Mouse (Mus musculus): ENCODE data around the gene Lrp5. TPM values are rescaled to one million over a fixed set of nuclear protein-coding genes. Genes with fewer than 3 reads are reported as not detected.

The Lrp5 gene
- polyA plus RNA-seq, 1 experiment: 40.2 TPM

DNA sequence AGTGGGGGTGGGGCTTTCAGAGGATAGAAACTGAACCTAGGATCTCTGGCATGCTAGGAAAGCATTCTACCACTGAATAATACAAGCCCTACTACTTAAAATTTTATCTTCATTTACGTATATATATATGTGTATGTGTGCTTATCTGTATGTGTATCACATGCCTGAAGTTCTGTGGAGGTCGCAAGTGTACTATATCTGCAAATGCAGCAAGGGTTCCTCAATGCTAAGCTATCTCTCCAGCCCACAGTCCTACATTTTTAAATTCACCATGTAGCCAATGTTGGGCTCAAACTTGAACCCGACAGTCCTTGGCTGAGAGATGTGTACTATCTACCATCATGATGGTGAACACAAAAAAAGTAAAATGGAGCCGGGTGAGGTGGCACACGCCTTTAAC is 145.4 kb downstream of the Lrp5 start:
- no peak for TF ChIP-seq POLR2A (IDR thresholded peaks at IDR 0.05; ENCODE audit: insufficient read depth, low read length)
- TF ChIP-seq CTCF (IDR thresholded peaks at IDR 0.05; ENCODE audit: low read depth, low read length): no peak
- no peak for TF ChIP-seq EP300 (IDR thresholded peaks at IDR 0.05; ENCODE audit: insufficient read depth, low read depth, low read length)
- H3K9ac ChIP-seq (ENCODE audit: low read depth, poor library complexity, severe bottlenecking): no peak overlapping the region
- peaks cover 2% of the 10 kb centered on the region for H3K4me1 ChIP-seq (ENCODE audit: control insufficient read depth, insufficient read depth, low read length)
- no peak overlapping the region for H3K27ac ChIP-seq (ENCODE audit: insufficient read depth, low read length)
- H3K36me3 ChIP-seq (ENCODE audit: control insufficient read depth, insufficient read depth, low read length, poor library complexity, severe bottlenecking): peaks cover 9% of the 10 kb centered on the region
- H3K9me3 ChIP-seq (replicated peaks; ENCODE audit: control insufficient read depth, insufficient read depth, low read length, poor library complexity, severe bottlenecking): no peaks in the 10 kb centered on the region
- no peaks in the 10 kb centered on the region for H3K27me3 ChIP-seq (ENCODE audit: control insufficient read depth, insufficient read depth, low read length, poor library complexity, severe bottlenecking)
- H3K4me3 ChIP-seq (ENCODE audit: low read depth, low read length): no peak overlapping the region

- Histone ChIP-seq H3K9me3 (replicated peaks; ENCODE audit: control insufficient read depth, insufficient read depth, low read length, poor library complexity, severe bottlenecking) (no peaks in the 10 kb centered on the region), H3K4me1 (ENCODE audit: control insufficient read depth, insufficient read depth, low read length) (peaks cover 2% of the 10 kb centered on the region), H3K36me3 (ENCODE audit: control insufficient read depth, insufficient read depth, low read length, poor library complexity, severe bottlenecking) (peaks cover 9% of the 10 kb centered on the region), H3K27ac (ENCODE audit: insufficient read depth, low read length) (no peak overlapping the region), H3K9ac (ENCODE audit: low read depth, poor library complexity, severe bottlenecking) (no peak overlapping the region), H3K27me3 (ENCODE audit: control insufficient read depth, insufficient read depth, low read length, poor library complexity, severe bottlenecking) (no peaks in the 10 kb centered on the region), H3K4me3 (ENCODE audit: low read depth, low read length) (no peak overlapping the region)
- TF ChIP-seq EP300 (IDR thresholded peaks at IDR 0.05; ENCODE audit: insufficient read depth, low read depth, low read length) (no peak), CTCF (IDR thresholded peaks at IDR 0.05; ENCODE audit: low read depth, low read length) (no peak), POLR2A (IDR thresholded peaks at IDR 0.05; ENCODE audit: insufficient read depth, low read length) (no peak)
Measured at GRCm38 (mm10) chr19:3540254-3540653, 146.1 kb downstream of the Lrp5 start.

DNA sequence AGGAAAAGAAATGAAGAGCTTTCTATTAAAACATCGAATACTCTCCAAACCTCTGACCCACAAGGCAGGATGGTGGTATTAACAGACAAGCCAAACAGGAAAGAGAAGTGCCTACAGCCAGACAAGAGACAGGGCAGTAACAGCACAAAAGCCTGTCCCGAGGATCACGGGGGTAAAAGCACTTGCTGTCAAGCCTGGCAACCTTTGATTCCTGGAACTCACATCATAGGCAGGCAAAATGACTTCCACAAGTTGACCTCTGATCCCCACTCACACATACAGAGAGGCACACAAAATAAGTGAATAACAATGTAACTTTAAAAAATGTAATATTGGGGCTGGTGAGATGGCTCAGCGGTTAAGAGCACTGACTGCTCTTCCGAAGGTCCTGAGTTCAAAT is 146.9 kb downstream of the Lrp5 start:
- H3K4me3 ChIP-seq (ENCODE audit: low read depth, low read length): no peak overlapping the region
- no peaks in the 10 kb centered on the region for H3K9me3 ChIP-seq (replicated peaks; ENCODE audit: control insufficient read depth, insufficient read depth, low read length, poor library complexity, severe bottlenecking)
- peaks cover 9% of the 10 kb centered on the region for H3K36me3 ChIP-seq (ENCODE audit: control insufficient read depth, insufficient read depth, low read length, poor library complexity, severe bottlenecking)
- H3K9ac ChIP-seq (ENCODE audit: low read depth, poor library complexity, severe bottlenecking): no peak overlapping the region
- H3K27ac ChIP-seq (ENCODE audit: insufficient read depth, low read length): no peak overlapping the region
- TF ChIP-seq CTCF (IDR thresholded peaks at IDR 0.05; ENCODE audit: low read depth, low read length): no peak
- TF ChIP-seq EP300 (IDR thresholded peaks at IDR 0.05; ENCODE audit: insufficient read depth, low read depth, low read length): no peak
- TF ChIP-seq POLR2A (IDR thresholded peaks at IDR 0.05; ENCODE audit: insufficient read depth, low read length): no peak
- H3K27me3 ChIP-seq (ENCODE audit: control insufficient read depth, insufficient read depth, low read length, poor library complexity, severe bottlenecking): no peaks in the 10 kb centered on the region
- H3K4me1 ChIP-seq (ENCODE audit: control insufficient read depth, insufficient read depth, low read length): peaks cover 2% of the 10 kb centered on the region

- Histone ChIP-seq H3K9ac (ENCODE audit: low read depth, poor library complexity, severe bottlenecking) (no peak overlapping the region), H3K36me3 (ENCODE audit: control insufficient read depth, insufficient read depth, low read length, poor library complexity, severe bottlenecking) (peaks cover 4% of the 10 kb centered on the region; the same call in 1 of the 2 replicates), H3K4me3 (ENCODE audit: low read depth, low read length) (no peak overlapping the region), H3K27ac (ENCODE audit: insufficient read depth, low read length) (peak overlapping the region; percentile 77), H3K9me3 (replicated peaks; ENCODE audit: control insufficient read depth, insufficient read depth, low read length, poor library complexity, severe bottlenecking) (no peaks in the 10 kb centered on the region), H3K4me1 (ENCODE audit: control insufficient read depth, insufficient read depth, low read length) (peaks cover 3% of the 10 kb centered on the region), H3K27me3 (ENCODE audit: control insufficient read depth, insufficient read depth, low read length, poor library complexity, severe bottlenecking) (no peaks in the 10 kb centered on the region)
- TF ChIP-seq EP300 (IDR thresholded peaks at IDR 0.05; ENCODE audit: insufficient read depth, low read depth, low read length) (no peak), CTCF (IDR thresholded peaks at IDR 0.05; ENCODE audit: low read depth, low read length) (no peak), POLR2A (IDR thresholded peaks at IDR 0.05; ENCODE audit: insufficient read depth, low read length) (no peak)
Measured at GRCm38 (mm10) chr19:3537658-3538057, 148.7 kb downstream of the Lrp5 start.

GRCm38 (mm10) chr19:3534945-3535344 is 151.4 kb downstream of the Lrp5 start:
- no peak for TF ChIP-seq CTCF (IDR thresholded peaks at IDR 0.05; ENCODE audit: low read depth, low read length)
- TF ChIP-seq EP300 (IDR thresholded peaks at IDR 0.05; ENCODE audit: insufficient read depth, low read depth, low read length): no peak
- TF ChIP-seq POLR2A (IDR thresholded peaks at IDR 0.05; ENCODE audit: insufficient read depth, low read length): no peak
- no peak overlapping the region for H3K4me3 ChIP-seq (ENCODE audit: low read depth, low read length)
- no peaks in the 10 kb centered on the region for H3K27me3 ChIP-seq (ENCODE audit: control insufficient read depth, insufficient read depth, low read length, poor library complexity, severe bottlenecking)
- H3K27ac ChIP-seq (ENCODE audit: insufficient read depth, low read length): peak overlapping the region; percentile 91
- no peaks in the 10 kb centered on the region for H3K9me3 ChIP-seq (replicated peaks; ENCODE audit: control insufficient read depth, insufficient read depth, low read length, poor library complexity, severe bottlenecking)
- H3K4me1 ChIP-seq (ENCODE audit: control insufficient read depth, insufficient read depth, low read length): peaks cover 4% of the 10 kb centered on the region
- peak overlapping the region; percentile 66; the same call in 1 of the 2 replicates for H3K9ac ChIP-seq (ENCODE audit: low read depth, poor library complexity, severe bottlenecking)
- H3K36me3 ChIP-seq (ENCODE audit: control insufficient read depth, insufficient read depth, low read length, poor library complexity, severe bottlenecking): 0 out of 2 replicates have a peak, but pooled peaks cover 4% of the 10 kb centered on the region

Other genes with a start within 250 kb of the Lrp5 start
- gene Ppp6r3, start 110.8 kb downstream of the Lrp5 start, polyA plus RNA-seq (2011; ENCODE audit: insufficient read depth, insufficient read length, low read depth, missing spikeins): 153 and 171 TPM in 2 replicates
- gene 1810055G02Rik, start 21.7 kb upstream of the Lrp5 start, polyA plus RNA-seq (2011; ENCODE audit: insufficient read depth, insufficient read length, low read depth, missing spikeins): 30.7 and 31.8 TPM in 2 replicates
- gene Kmt5b, start 80.9 kb upstream of the Lrp5 start, polyA plus RNA-seq (2011; ENCODE audit: insufficient read depth, insufficient read length, low read depth, missing spikeins): 34.6 and 39.4 TPM in 2 replicates
- 142 and 148 TPM in 2 replicates for gene Chka, start 165.2 kb upstream of the Lrp5 start, polyA plus RNA-seq (2011; ENCODE audit: insufficient read depth, insufficient read length, low read depth, missing spikeins)
- gene Tcirg1, start 220.6 kb upstream of the Lrp5 start, polyA plus RNA-seq (2011; ENCODE audit: insufficient read depth, insufficient read length, low read depth, missing spikeins): 25.2 and 30.0 TPM in 2 replicates
- gene Ndufs8, start 226.2 kb upstream of the Lrp5 start, polyA plus RNA-seq (2011; ENCODE audit: insufficient read depth, insufficient read length, low read depth, missing spikeins): 91.7 and 112 TPM in 2 replicates
- 0.66 and 0.96 TPM in 2 replicates for gene Aldh3b1, start 243.2 kb upstream of the Lrp5 start, polyA plus RNA-seq (2011; ENCODE audit: insufficient read depth, insufficient read length, low read depth, missing spikeins)
- 12.1 and 13.5 TPM in 2 replicates for gene Unc93b1, start 248.6 kb upstream of the Lrp5 start, polyA plus RNA-seq (2011; ENCODE audit: insufficient read depth, insufficient read length, low read depth, missing spikeins)

Data from ES-Bruce4 (cell line).